Mouse (Mus musculus): ENCODE measurements around the gene Krt13. TPM values are rescaled to one million over a fixed set of nuclear protein-coding genes. Genes with fewer than 3 reads are reported as not detected.

Krt13 gene
- total and polyA plus RNA-seq, 2 experiments from 2014 or later = not detected

- Histone ChIP-seq H3K27ac (ENCODE audit: low read depth) (no peak overlapping the region), H3K4me2 (ENCODE audit: low read depth, low read length) (no peak overlapping the region), H3K4me1 (ENCODE audit: control insufficient read depth, insufficient read depth) (no peaks in the 10 kb centered on the region), H3K27me3 (ENCODE audit: control insufficient read depth, insufficient read depth, low read length) (no peaks in the 10 kb centered on the region), H3K9ac (replicated peaks; ENCODE audit: low read depth, low read length) (no peak overlapping the region), H3K36me3 (replicated peaks; ENCODE audit: control insufficient read depth, insufficient read depth, low read length) (no peaks in the 10 kb centered on the region), H3K4me3 (ENCODE audit: low read depth, low read length) (no peak overlapping the region), H3K9me3 (replicated peaks; ENCODE audit: control insufficient read depth, low read length) (no peaks in the 10 kb centered on the region)
- WGBS = 54% methylated on average over 7 of the region's 7 CpGs
- ATAC-seq (ENCODE audit: insufficient read depth, low read depth) (no peak), DNase-seq (ENCODE audit: low spot score) (no peak)
- no peak for TF ChIP-seq CTCF (IDR thresholded peaks at IDR 0.05; ENCODE audit: low read depth)
- TF ChIP-seq EP300 (IDR thresholded peaks at IDR 0.05; ENCODE audit: low read depth) = no peak
Observed at GRCm38 (mm10) chr11:100088378-100089025, 32.9 kb downstream of the Krt13 start.

GRCm38 (mm10) chr11:100087861-100088260 is 33.5 kb downstream of the Krt13 start, which contains the start of gene Krt32:
Gene Krt32 (minus strand): TSS chr11:100088226.
- H3K9ac ChIP-seq (replicated peaks; ENCODE audit: low read depth, low read length) = no peak within 1 kb of the TSS
- TF ChIP-seq EP300 (IDR thresholded peaks at IDR 0.05; ENCODE audit: low read depth) = no peak
- TF ChIP-seq CTCF (IDR thresholded peaks at IDR 0.05; ENCODE audit: low read depth) = no peak
- no peaks in the 10 kb centered on the region for H3K36me3 ChIP-seq (replicated peaks; ENCODE audit: control insufficient read depth, insufficient read depth, low read length)
- H3K27me3 ChIP-seq (ENCODE audit: control insufficient read depth, insufficient read depth, low read length) = no peaks in the 10 kb centered on the region
- DNase-seq (ENCODE audit: low spot score) (no peak), ATAC-seq (ENCODE audit: insufficient read depth, low read depth) (no peak)
- H3K4me1 ChIP-seq (ENCODE audit: control insufficient read depth, insufficient read depth) = no peaks in the 10 kb centered on the region
- no peak within 1 kb of the TSS for H3K27ac ChIP-seq (ENCODE audit: low read depth)
- H3K4me3 ChIP-seq (ENCODE audit: low read depth, low read length) = no peak within 1 kb of the TSS
- H3K4me2 ChIP-seq (ENCODE audit: low read depth, low read length) = no peak within 1 kb of the TSS
- H3K9me3 ChIP-seq (replicated peaks; ENCODE audit: control insufficient read depth, low read length) = no peaks in the 10 kb centered on the region
- WGBS = 81% methylated on average over 10 of the region's 10 CpGs

GRCm38 (mm10) chr11:100073873-100074272 is 47.5 kb downstream of the Krt13 start:
- no peak for ATAC-seq (ENCODE audit: insufficient read depth, low read depth)

More at GRCm38 (mm10) chr11:100073873-100074272, 47.5 kb downstream of the Krt13 start:
- Histone ChIP-seq H3K9me3 (replicated peaks; ENCODE audit: control insufficient read depth, low read length) (no peaks in the 10 kb centered on the region), H3K4me3 (ENCODE audit: low read depth, low read length) (no peak overlapping the region), H3K27ac (ENCODE audit: low read depth) (no peak overlapping the region), H3K27me3 (ENCODE audit: control insufficient read depth, insufficient read depth, low read length) (no peaks in the 10 kb centered on the region), H3K4me2 (ENCODE audit: low read depth, low read length) (no peak overlapping the region), H3K4me1 (ENCODE audit: control insufficient read depth, insufficient read depth) (no peaks in the 10 kb centered on the region), H3K36me3 (replicated peaks; ENCODE audit: control insufficient read depth, insufficient read depth, low read length) (no peaks in the 10 kb centered on the region), H3K9ac (replicated peaks; ENCODE audit: low read depth, low read length) (no peak overlapping the region)
- WGBS = 48% methylated on average over 1 of the region's 1 CpGs
- no peak for DNase-seq (ENCODE audit: low spot score)
- TF ChIP-seq EP300 (IDR thresholded peaks at IDR 0.05; ENCODE audit: low read depth) (no peak), CTCF (IDR thresholded peaks at IDR 0.05; ENCODE audit: low read depth) (no peak)

Other genes starting within 250 kb of the Krt13 start
- gene Krtap9-1, start 248.2 kb downstream of the Krt13 start, total RNA-seq (2014; rRNA removed; ENCODE audit: low replicate concordance) = not detected in 2 replicates
- gene Krtap9-1, start 248.2 kb downstream of the Krt13 start, polyA plus RNA-seq (2015; fragmentation: Nextera tagmentation; extraction: Ambion mirVana) = not detected in 2 replicates
- not detected in 2 replicates for gene Gm11567, start 242.4 kb downstream of the Krt13 start, total RNA-seq (2014; rRNA removed; ENCODE audit: low replicate concordance)
- not detected in 2 replicates for gene Gm11567, start 242.4 kb downstream of the Krt13 start, polyA plus RNA-seq (2015; fragmentation: Nextera tagmentation; extraction: Ambion mirVana)
- gene Krtap31-1, start 213.6 kb downstream of the Krt13 start, total RNA-seq (2014; rRNA removed; ENCODE audit: low replicate concordance) = not detected in 2 replicates
- gene Krtap31-1, start 213.6 kb downstream of the Krt13 start, polyA plus RNA-seq (2015; fragmentation: Nextera tagmentation; extraction: Ambion mirVana) = not detected in 2 replicates
- not detected in 2 replicates for gene Gm11565, start 206.8 kb downstream of the Krt13 start, total RNA-seq (2014; rRNA removed; ENCODE audit: low replicate concordance)
- not detected in 2 replicates for gene Gm11565, start 206.8 kb downstream of the Krt13 start, polyA plus RNA-seq (2015; fragmentation: Nextera tagmentation; extraction: Ambion mirVana)
- gene Krtap31-2, start 185.3 kb downstream of the Krt13 start, total RNA-seq (2014; rRNA removed; ENCODE audit: low replicate concordance) = not detected in 2 replicates
- gene Krtap31-2, start 185.3 kb downstream of the Krt13 start, polyA plus RNA-seq (2015; fragmentation: Nextera tagmentation; extraction: Ambion mirVana) = not detected in 2 replicates
- gene Krtap9-5, start 173.1 kb downstream of the Krt13 start, total RNA-seq (2014; rRNA removed; ENCODE audit: low replicate concordance) = not detected in 2 replicates
- gene Krtap9-5, start 173.1 kb downstream of the Krt13 start, polyA plus RNA-seq (2015; fragmentation: Nextera tagmentation; extraction: Ambion mirVana) = not detected in 2 replicates
- gene Krtap29-1, start 142.5 kb downstream of the Krt13 start, total RNA-seq (2014; rRNA removed; ENCODE audit: low replicate concordance) = not detected in 2 replicates
- gene Krtap29-1, start 142.5 kb downstream of the Krt13 start, polyA plus RNA-seq (2015; fragmentation: Nextera tagmentation; extraction: Ambion mirVana) = not detected in 2 replicates
- gene Krtap16-1, start 135.0 kb downstream of the Krt13 start, total RNA-seq (2014; rRNA removed; ENCODE audit: low replicate concordance) = not detected in 2 replicates
- gene Krtap16-1, start 135.0 kb downstream of the Krt13 start, polyA plus RNA-seq (2015; fragmentation: Nextera tagmentation; extraction: Ambion mirVana) = not detected in 2 replicates
- not detected in 2 replicates for gene Krtap17-1, start 127.6 kb downstream of the Krt13 start, total RNA-seq (2014; rRNA removed; ENCODE audit: low replicate concordance)
- gene Krtap17-1, start 127.6 kb downstream of the Krt13 start, polyA plus RNA-seq (2015; fragmentation: Nextera tagmentation; extraction: Ambion mirVana) = not detected in 2 replicates
- not detected in 2 replicates for gene Krt33a, start 105.4 kb downstream of the Krt13 start, total RNA-seq (2014; rRNA removed; ENCODE audit: low replicate concordance)
- gene Krt33a, start 105.4 kb downstream of the Krt13 start, polyA plus RNA-seq (2015; fragmentation: Nextera tagmentation; extraction: Ambion mirVana) = not detected in 2 replicates
- gene Krt33b, start 91.7 kb downstream of the Krt13 start, total RNA-seq (2014; rRNA removed; ENCODE audit: low replicate concordance) = not detected in 2 replicates
- gene Krt33b, start 91.7 kb downstream of the Krt13 start, polyA plus RNA-seq (2015; fragmentation: Nextera tagmentation; extraction: Ambion mirVana) = not detected in 2 replicates
- not detected in 2 replicates for gene Krt34, start 80.0 kb downstream of the Krt13 start, total RNA-seq (2014; rRNA removed; ENCODE audit: low replicate concordance)
- not detected in 2 replicates for gene Krt34, start 80.0 kb downstream of the Krt13 start, polyA plus RNA-seq (2015; fragmentation: Nextera tagmentation; extraction: Ambion mirVana)
- not detected in 2 replicates for gene Krt31, start 71.0 kb downstream of the Krt13 start, total RNA-seq (2014; rRNA removed; ENCODE audit: low replicate concordance)
- gene Krt31, start 71.0 kb downstream of the Krt13 start, polyA plus RNA-seq (2015; fragmentation: Nextera tagmentation; extraction: Ambion mirVana) = not detected in 2 replicates
- gene Krt32, start 33.3 kb downstream of the Krt13 start, total RNA-seq (2014; rRNA removed; ENCODE audit: low replicate concordance) = not detected in 2 replicates
- not detected in 2 replicates for gene Krt32, start 33.3 kb downstream of the Krt13 start, polyA plus RNA-seq (2015; fragmentation: Nextera tagmentation; extraction: Ambion mirVana)
- not detected in 2 replicates for gene Krt35, start 25.3 kb downstream of the Krt13 start, total RNA-seq (2014; rRNA removed; ENCODE audit: low replicate concordance)
- not detected in 2 replicates for gene Krt35, start 25.3 kb downstream of the Krt13 start, polyA plus RNA-seq (2015; fragmentation: Nextera tagmentation; extraction: Ambion mirVana)
- not detected in 2 replicates for gene Krt36, start 15.9 kb downstream of the Krt13 start, total RNA-seq (2014; rRNA removed; ENCODE audit: low replicate concordance)
- gene Krt36, start 15.9 kb downstream of the Krt13 start, polyA plus RNA-seq (2015; fragmentation: Nextera tagmentation; extraction: Ambion mirVana) = not detected in 2 replicates
- gene Krt15, start 14.4 kb upstream of the Krt13 start, total RNA-seq (2014; rRNA removed; ENCODE audit: low replicate concordance) = 0.12 and 8.1 TPM in 2 replicates
- 0.40 and 2.8 TPM in 2 replicates for gene Krt15, start 14.4 kb upstream of the Krt13 start, polyA plus RNA-seq (2015; fragmentation: Nextera tagmentation; extraction: Ambion mirVana)
- gene Krt19, start 27.1 kb upstream of the Krt13 start, total RNA-seq (2014; rRNA removed; ENCODE audit: low replicate concordance) = 22.5 and 52.2 TPM in 2 replicates
- gene Krt19, start 27.1 kb upstream of the Krt13 start, polyA plus RNA-seq (2015; fragmentation: Nextera tagmentation; extraction: Ambion mirVana) = 20.6 and 29.3 TPM in 2 replicates
- not detected in 2 replicates for gene Krt9, start 71.7 kb upstream of the Krt13 start, total RNA-seq (2014; rRNA removed; ENCODE audit: low replicate concordance)
- gene Krt9, start 71.7 kb upstream of the Krt13 start, polyA plus RNA-seq (2015; fragmentation: Nextera tagmentation; extraction: Ambion mirVana) = not detected in 2 replicates
- 2.3 and 3.1 TPM in 2 replicates for gene Krt14, start 86.0 kb upstream of the Krt13 start, total RNA-seq (2014; rRNA removed; ENCODE audit: low replicate concordance)
- 2.8 and 3.0 TPM in 2 replicates for gene Krt14, start 86.0 kb upstream of the Krt13 start, polyA plus RNA-seq (2015; fragmentation: Nextera tagmentation; extraction: Ambion mirVana)
- gene Krt16, start 127.3 kb upstream of the Krt13 start, total RNA-seq (2014; rRNA removed; ENCODE audit: low replicate concordance) = not detected in 2 replicates
- gene Krt16, start 127.3 kb upstream of the Krt13 start, polyA plus RNA-seq (2015; fragmentation: Nextera tagmentation; extraction: Ambion mirVana) = not detected in 2 replicates
- gene Krt17, start 139.5 kb upstream of the Krt13 start, total RNA-seq (2014; rRNA removed; ENCODE audit: low replicate concordance) = 2.2 TPM in 1 of 2 replicates, not detected in the other
- gene Krt17, start 139.5 kb upstream of the Krt13 start, polyA plus RNA-seq (2015; fragmentation: Nextera tagmentation; extraction: Ambion mirVana) = 0.14 and 0.32 TPM in 2 replicates
- gene Krt42, start 148.3 kb upstream of the Krt13 start, total RNA-seq (2014; rRNA removed; ENCODE audit: low replicate concordance) = not detected in 2 replicates
- gene Krt42, start 148.3 kb upstream of the Krt13 start, polyA plus RNA-seq (2015; fragmentation: Nextera tagmentation; extraction: Ambion mirVana) = not detected in 2 replicates
- 64.1 and 105 TPM in 2 replicates for gene Eif1, start 198.3 kb upstream of the Krt13 start, total RNA-seq (2014; rRNA removed; ENCODE audit: low replicate concordance)
- gene Eif1, start 198.3 kb upstream of the Krt13 start, polyA plus RNA-seq (2015; fragmentation: Nextera tagmentation; extraction: Ambion mirVana) = 1,927 and 2,123 TPM in 2 replicates
- gene Gast, start 212.8 kb upstream of the Krt13 start, total RNA-seq (2014; rRNA removed; ENCODE audit: low replicate concordance) = not detected in 2 replicates
- not detected in 2 replicates for gene Gast, start 212.8 kb upstream of the Krt13 start, polyA plus RNA-seq (2015; fragmentation: Nextera tagmentation; extraction: Ambion mirVana)
- 3.5 and 5.7 TPM in 2 replicates for gene Hap1, start 234.6 kb upstream of the Krt13 start, total RNA-seq (2014; rRNA removed; ENCODE audit: low replicate concordance)
- 2.0 TPM in 2 replicates for gene Hap1, start 234.6 kb upstream of the Krt13 start, polyA plus RNA-seq (2015; fragmentation: Nextera tagmentation; extraction: Ambion mirVana)